12 mouse cellular contexts compared by ENCODE assay signal in genomic region chr10:92641032-92641431, GRCm38 (mm10).
DNase-seq lines count a peak whose midpoint lies in the region; ATAC-seq and TF ChIP-seq lines count a peak whose summit lies in the region.
"Had no signal": no experiment of that assay in that cellular context is flagged by ENCODE, and none has a peak within 500 bp of the region (broad histone marks: within the 10 kb centered on the region; RNA-seq: fewer than 3 reads in every experiment).

No protein-coding gene starts in this region.

- TF ChIP-seq CTCF in forebrain, postnatal 0 days (IDR thresholded peaks at IDR 0.05; ENCODE audit: low read depth): peak; percentile 9; the same call in 1 of the 2 replicates

- H3K4me1 ChIP-seq in forebrain, postnatal 0 days (ENCODE audit: insufficient read depth): no peaks in the 10 kb centered on the region
- H3K4me1 ChIP-seq in forebrain, embryonic 11.5 days (replicated peaks; ENCODE audit: control insufficient read depth, insufficient read depth, low read length): peaks cover 3% of the 10 kb centered on the region; the same call in 1 of the 2 replicates
- H3K4me1 ChIP-seq: liver, embryonic 12.5 days; megakaryocyte, embryonic 14.5 days had no signal

- peaks cover 8% of the 10 kb centered on the region; the same call in 1 of the 2 replicates for H3K9me3 ChIP-seq in forebrain, postnatal 0 days (ENCODE audit: low read length)
- no peaks in the 10 kb centered on the region; the same call in 1 of the 2 replicates for H3K9me3 ChIP-seq in forebrain, embryonic 11.5 days (ENCODE audit: control insufficient read depth, low read length)
- H3K9me3 ChIP-seq: liver, embryonic 12.5 days had no signal

- no peak for ATAC-seq in forebrain, postnatal 0 days
- ATAC-seq in forebrain, embryonic 11.5 days (replicated peaks; ENCODE audit: low FRiP score): no peak
- ATAC-seq in granulocyte monocyte progenitor cell, adult 5-6 weeks (replicated peaks; ENCODE audit: poor library complexity, severe bottlenecking): no peak
- ATAC-seq: liver, embryonic 12.5 days had no signal

- H3K4me3 ChIP-seq in forebrain, postnatal 0 days (ENCODE audit: low read depth, low read length): no peak overlapping the region
- H3K4me3 ChIP-seq in forebrain, embryonic 11.5 days (ENCODE audit: low read depth, low read length): no peak overlapping the region
- H3K4me3 ChIP-seq: forebrain, embryonic 12.5 days; liver, embryonic 12.5 days; megakaryocyte, embryonic 14.5 days had no signal

- intact Hi-C loops in left cerebral cortex, postnatal 4 days (cut with DNase I): no loop called here

- H3K9ac ChIP-seq in forebrain, postnatal 0 days: no peak overlapping the region
- H3K9ac ChIP-seq in forebrain, embryonic 11.5 days (ENCODE audit: low read length): no peak overlapping the region
- H3K9ac ChIP-seq: forebrain, embryonic 12.5 days; liver, embryonic 12.5 days had no signal

- H3K27me3 ChIP-seq in forebrain, postnatal 0 days (ENCODE audit: insufficient read depth, low read length): no peaks in the 10 kb centered on the region
- H3K27me3 ChIP-seq in forebrain, embryonic 11.5 days (ENCODE audit: control insufficient read depth, insufficient read depth, low read length): no peaks in the 10 kb centered on the region
- H3K27me3 ChIP-seq: liver, embryonic 12.5 days; megakaryocyte, embryonic 14.5 days had no signal

- DNase-seq in forebrain, postnatal 0 days: no peak
- DNase-seq in forebrain, embryonic 11.5 days (ENCODE audit: low spot score): no peak
- DNase-seq in left cerebral cortex, adult 18-20 months (ENCODE audit: low spot score in 2 of 2): peak; percentile 17 to 27
- DNase-seq in left cerebral cortex, postnatal 4 days: no peak
- DNase-seq in urinary bladder, postnatal 14 days (ENCODE audit: low spot score): peak; percentile 12
- DNase-seq in urinary bladder, adult 18-20 months (ENCODE audit: low spot score in 2 of 2): no peak
- DNase-seq in thymus, postnatal 10 days (ENCODE audit: low spot score in 2 of 2): no peak
- DNase-seq: embryo, embryonic 11 days had no signal

- no peaks in the 10 kb centered on the region for H3K36me3 ChIP-seq in forebrain, postnatal 0 days (ENCODE audit: insufficient read depth)
- no peaks in the 10 kb centered on the region for H3K36me3 ChIP-seq in forebrain, embryonic 11.5 days (ENCODE audit: control insufficient read depth, insufficient read depth, low read length)
- H3K36me3 ChIP-seq: forebrain, embryonic 12.5 days; liver, embryonic 12.5 days had no signal

- no peak overlapping the region for H3K27ac ChIP-seq in forebrain, postnatal 0 days (ENCODE audit: low read depth, low read length)
- H3K27ac ChIP-seq in forebrain, embryonic 11.5 days (ENCODE audit: low read depth, low read length): no peak overlapping the region
- H3K27ac ChIP-seq: forebrain, embryonic 12.5 days; liver, embryonic 12.5 days had no signal

- no peak overlapping the region for H3K4me2 ChIP-seq in forebrain, postnatal 0 days (ENCODE audit: low read depth)
- H3K4me2 ChIP-seq in forebrain, embryonic 11.5 days (ENCODE audit: low read depth, low read length, severe bottlenecking): no peak overlapping the region
- H3K4me2 ChIP-seq: forebrain, embryonic 12.5 days; liver, embryonic 12.5 days had no signal

Comparison
In these comparisons a context has a peak if more than half of its experiments do, and no peak if none do; other contexts are left out.
1. DNase-seq: peak in left cerebral cortex, adult 18-20 months (2 of 2) and urinary bladder, postnatal 14 days (single experiment); none in forebrain, postnatal 0 days (single experiment), forebrain, embryonic 11.5 days (single experiment), left cerebral cortex, postnatal 4 days (single experiment), urinary bladder, adult 18-20 months (0 of 2) and thymus, postnatal 10 days (0 of 2).